Mouse (Mus musculus) layer of hippocampus, postnatal 36 days (tissue): ENCODE data around the gene Foxn3. TPM values are rescaled to one million over a fixed set of nuclear protein-coding genes. Genes with fewer than 3 reads are reported as not detected.

Experiments
- DNase-seq, 2 experiments: peaks; one replicate each; pipeline ENCODE4 v3.0.0; 2022
- total RNA-seq, 2 experiments: library from RNA; stranded (reverse); gene quantifications; 2 replicates each; pipeline ENCODE4 v1.2.3; 2021

Foxn3 gene
- total RNA-seq, 2 experiments from 2014 or later: 53.7 to 55.2 TPM

DNA sequence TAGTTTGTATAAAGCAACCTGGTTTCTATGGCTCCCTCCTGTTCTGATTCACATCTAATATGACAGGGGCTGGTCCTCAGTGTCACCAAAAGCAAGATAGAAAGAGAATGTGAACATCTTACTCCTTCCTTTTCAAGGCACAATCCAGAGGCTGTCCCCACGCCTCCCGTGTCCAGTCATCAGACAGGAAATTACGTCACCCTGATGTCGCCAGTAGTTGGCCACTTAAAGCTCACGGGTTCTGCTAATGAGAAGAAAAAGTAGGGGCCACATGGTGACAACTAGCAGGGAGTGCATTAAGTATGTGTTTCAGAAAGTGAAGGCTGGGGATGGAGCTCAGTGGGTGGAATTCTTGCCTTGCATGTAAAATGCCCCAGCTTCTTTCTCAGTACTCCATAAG is 99.1 kb downstream of the Foxn3 start:
- no peak for DNase-seq

DNA sequence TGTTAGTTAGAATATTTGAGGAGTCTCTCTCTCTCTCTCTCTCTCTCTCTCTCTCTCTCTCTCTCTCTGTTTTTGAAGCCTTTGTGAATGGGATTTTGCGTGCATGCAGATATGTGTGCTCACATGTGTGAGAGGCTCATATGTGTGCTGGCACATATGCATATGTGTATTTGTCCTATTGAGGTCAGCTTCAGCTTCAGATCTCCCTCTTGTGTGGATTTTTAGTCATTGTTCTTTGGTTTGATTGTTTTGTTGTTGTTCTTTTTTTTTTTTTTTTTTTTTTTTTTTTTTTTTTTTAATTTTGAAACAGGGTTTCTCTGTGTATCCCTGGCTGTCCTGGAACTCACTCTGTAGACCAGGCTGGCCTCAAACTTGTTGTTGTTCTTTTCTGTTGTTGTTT is 100.5 kb downstream of the Foxn3 start:
- DNase-seq: no peak

DNA sequence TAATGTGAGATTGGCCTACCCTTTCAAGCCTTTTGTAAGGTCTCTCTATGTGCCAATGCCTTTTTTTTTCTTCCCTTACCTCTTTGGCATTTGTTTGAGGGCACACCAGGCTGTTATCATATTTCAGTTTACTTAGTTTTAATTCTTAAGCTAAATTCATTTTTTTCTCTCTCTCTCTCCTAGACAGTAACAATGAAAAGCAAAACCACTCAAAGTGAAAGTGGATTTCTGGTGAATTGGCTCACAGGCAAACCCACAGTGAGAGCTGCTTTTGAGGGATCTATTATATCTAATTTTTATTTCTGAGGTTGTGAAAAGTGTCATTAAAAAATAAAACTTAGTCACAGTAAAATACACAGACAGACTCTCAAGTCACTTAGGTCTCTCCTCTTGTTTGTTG is 101.1 kb downstream of the Foxn3 start:
- DNase-seq: no peak

DNA sequence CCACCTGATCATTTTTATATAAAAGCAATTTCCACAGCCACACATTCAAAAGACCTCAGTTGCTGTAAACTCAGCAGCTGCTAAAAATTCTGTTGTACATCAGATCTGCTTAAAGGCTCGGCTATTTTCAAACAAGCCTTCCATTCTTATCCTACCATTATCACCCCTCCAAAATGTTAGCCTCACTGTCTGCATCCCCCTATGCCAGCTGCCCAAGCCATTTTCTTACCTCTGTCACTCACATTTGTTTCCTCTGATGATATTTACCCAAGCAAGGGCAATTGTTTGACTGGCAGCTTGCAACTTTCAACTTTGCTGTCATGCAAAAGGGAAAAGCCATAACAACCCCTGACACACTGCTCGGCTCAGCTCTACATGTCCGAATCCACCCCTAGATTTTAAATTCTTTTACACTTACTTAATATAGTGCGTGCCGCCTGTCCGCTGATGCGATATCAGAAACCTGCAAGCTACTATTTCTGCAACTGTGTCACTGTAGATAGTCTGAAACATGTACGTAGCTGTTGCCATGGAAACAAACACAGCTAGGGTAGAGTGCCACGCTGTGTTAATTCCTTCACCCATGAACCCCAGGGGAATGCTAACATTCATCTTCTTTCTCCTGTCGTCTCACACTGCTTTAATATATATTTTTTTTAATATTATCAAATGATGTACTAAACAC is 105.7 kb downstream of the Foxn3 start:
- peak in 1 of 2 experiments; percentile 9 for DNase-seq

DNA sequence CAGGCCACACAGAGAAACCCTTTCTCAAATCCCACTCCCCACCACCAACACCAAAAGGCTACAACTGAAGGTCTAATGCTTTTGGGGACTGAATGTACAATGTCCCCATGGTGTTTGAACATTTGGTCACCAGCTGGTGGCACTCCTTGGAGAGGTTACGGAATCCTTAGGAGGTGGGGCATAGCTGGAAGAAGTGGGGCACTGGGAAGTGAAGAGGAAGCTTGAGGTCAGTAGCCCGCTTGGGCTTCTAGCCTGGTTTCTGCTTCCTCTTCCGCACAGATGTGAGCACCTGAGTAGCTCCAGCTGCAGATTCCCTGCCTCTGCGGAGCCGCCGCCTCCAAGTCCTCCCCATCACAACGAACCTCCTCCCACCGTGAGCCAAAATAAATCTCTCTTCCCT is 107.8 kb downstream of the Foxn3 start:
- DNase-seq: no peak

DNA sequence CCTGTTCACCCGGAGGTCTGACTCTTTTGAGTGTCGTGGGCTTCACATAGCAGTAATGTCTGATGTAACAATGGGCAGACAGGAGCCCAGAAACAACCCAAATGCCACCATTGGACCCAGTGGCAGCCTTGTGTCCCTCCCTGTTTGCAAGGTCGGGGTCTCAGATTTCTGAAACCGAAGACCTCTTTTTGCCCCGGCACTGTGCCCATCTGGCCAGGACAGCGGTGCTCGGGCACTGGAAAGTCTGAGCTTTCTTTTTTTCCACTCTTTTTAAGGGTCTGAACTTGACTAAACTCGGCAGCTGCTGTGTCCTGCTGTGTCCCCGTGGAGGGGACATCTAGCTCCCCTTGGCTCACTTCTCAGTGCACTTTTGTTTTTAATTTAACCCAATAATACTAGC is 109.0 kb downstream of the Foxn3 start:
- DNase-seq: no peak

DNA sequence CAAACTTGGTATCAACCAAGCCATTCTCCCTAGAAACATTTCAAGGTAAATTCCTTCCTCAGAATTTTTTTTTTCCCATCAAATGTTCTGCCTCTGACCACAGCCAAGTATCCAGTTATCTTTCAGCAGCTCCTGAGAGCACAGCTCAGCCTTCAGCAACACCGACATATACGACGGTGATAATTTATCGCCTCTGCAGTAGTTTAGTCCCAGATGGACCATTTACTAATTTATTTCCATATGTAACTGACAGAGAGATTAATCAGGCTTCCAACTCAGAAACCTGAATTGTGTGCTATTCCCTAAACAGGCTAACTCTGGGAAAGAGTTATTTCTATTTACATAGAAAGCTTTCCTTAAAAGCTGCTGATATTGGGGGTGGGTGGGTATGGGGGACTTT is 109.6 kb downstream of the Foxn3 start:
- no peak for DNase-seq

DNA sequence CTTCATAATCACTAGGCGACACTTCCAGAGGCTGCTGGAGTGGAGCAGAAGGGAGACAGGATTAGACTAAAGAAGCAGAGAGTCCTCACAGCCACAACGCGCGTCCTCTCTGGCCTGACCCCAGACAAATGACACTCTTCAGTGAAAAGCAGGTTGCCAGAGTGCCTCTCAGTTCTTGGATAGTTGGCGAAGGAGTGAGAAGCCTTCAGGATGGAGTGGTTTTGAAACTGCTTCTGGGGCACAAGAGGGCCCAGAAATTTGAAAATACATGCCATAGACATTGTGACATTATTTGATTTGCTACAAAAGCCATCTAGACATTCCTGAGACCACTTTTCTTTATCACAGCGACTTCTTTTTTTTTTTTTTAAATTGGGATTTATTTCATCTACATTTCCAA is 113.3 kb downstream of the Foxn3 start:
- DNase-seq: no peak

DNA sequence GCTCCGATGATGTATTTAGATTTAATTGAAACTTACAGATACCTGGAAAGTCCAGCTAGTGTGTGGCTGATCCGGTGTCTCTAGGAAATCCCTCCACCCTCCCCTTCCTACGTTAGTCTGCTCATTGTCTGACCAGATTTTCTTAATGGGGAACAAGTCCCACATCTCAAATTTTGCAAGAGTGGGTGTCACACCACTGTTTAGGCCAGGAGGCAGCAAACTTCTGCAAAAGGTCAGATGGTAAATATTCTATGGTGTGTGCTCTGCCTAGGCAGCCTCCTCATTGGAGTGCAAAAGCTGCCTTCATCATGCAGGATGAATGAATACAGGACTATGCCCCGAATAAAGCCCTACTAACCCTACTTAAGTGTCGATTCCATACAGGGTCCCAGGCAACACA is 115.6 kb downstream of the Foxn3 start:
- no peak for DNase-seq

DNA sequence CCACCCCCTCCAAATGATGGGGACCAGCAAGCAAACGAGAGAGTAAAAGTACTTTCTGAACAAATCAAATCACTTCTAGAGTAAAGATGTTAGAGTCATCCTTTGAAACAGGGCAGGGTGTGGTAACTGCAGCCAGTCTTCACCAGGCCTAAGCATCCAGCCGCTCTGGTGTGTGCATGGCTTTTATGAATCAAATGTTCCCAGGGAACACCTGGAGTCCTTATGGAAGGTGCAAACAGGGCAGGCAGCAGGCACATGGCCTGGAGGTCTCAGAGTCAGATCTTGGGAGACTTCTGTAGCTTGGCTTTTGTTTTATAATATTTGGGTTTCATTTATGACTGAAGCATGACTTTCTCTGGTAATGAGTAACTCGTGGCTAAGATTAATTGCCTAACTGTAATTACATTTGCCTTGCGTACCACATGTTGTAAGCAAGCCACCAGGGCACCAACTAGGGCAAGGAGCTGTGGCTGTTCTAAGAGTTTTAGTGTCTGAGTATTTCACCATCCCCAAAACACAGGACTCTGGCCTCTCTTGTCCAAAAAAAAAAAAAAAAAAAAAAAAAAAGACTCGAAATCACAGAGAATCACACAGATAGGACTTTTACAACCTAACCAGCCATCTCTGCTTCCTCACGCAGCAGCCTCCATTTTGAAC is 118.2 kb downstream of the Foxn3 start:
- no peak for DNase-seq

DNA sequence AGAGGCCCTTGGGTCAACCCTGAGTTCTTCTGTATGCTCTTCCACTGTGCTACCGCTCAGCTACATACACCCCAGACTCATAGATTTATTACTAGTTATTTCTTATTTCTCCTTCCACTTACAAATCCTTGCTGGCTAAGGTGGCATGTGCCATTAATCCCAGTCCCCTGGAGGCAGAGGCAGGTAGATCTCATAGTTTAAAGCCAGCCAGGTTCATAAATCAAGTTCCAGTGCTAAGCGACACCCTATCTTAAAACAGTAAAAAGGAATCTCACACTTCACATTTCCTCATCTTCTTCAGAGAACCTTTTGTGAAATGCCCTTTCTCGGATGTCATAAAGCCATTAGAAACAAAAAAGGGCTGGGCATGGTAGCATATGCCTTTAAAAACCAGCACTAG is 120.6 kb downstream of the Foxn3 start:
- DNase-seq: no peak

DNA sequence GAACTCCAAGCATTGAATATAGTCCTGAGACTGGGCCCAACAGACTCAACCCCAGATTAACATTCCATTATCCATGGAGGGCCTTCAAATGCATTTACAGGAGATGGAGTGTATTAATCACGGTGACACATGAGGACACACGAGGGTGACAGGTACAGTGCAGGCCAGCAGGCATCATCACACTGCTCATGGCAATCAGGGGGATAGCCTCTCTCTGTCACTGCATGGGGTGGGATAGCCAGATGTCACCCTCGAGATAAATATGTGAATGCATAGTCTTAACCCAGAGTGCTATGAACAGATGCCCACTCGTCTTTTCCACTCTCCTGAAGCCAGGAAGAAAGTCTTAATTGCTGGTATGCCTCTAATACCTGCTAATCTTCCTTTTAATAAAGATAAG is 122.4 kb downstream of the Foxn3 start:
- no peak for DNase-seq

DNA sequence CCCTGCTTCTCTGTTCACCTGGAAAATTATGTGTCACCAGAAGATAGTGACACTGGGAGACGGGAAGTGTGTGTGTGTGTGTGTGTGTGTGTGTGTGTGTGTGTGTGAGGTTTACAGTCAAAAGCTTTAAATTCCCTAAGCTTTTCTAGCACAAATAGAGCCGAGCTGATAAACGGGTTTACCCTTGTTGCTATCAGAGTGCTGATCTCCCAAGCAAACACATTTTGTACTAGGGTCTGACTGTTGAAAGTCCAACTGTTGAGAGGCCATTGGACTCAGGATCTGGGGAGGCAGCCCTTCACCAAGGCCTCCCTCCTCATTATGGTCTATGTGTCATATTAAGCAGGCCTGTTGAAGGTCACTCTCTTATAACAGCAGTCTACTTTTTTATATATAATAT is 123.4 kb downstream of the Foxn3 start:
- no peak for DNase-seq

DNA sequence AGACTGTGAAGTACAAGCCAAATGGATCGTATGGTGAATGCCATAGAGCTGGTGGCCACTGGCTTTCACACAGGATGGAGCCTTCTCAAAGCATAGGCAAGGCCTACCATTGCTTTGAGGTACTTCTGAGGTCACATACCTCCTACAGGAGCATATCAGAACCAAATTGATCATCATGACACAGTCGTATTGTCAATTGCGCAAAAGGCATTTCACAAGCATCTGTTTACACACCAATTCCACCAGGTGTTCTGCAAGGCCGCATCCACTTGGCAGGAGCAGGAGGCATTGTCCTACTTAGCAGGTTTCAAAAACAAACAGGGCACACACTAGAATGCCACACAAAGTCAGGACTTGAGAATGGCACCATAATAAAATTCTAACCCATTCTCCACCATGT is 128.2 kb downstream of the Foxn3 start:
- no peak for DNase-seq

DNA sequence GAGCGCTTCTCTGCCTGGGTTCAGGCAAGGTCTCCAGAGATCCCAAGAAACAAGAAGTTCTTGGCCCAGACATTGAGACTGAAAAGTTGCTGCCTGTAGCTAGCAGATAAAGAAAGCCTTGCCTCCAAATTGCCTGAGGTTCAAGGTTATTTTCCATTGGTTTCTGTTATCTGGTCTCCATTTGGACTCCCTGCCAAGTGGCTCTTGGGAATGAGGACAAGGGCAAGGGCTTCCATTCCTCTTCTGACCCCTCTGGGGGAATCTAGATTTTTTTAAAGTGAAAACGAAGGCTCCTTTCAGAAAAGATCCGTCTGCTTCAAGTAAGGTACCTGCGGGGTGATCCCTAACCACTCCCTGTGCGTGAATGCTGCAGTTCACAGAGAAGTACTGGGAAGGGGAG is 130.0 kb downstream of the Foxn3 start:
- DNase-seq: no peak

DNA sequence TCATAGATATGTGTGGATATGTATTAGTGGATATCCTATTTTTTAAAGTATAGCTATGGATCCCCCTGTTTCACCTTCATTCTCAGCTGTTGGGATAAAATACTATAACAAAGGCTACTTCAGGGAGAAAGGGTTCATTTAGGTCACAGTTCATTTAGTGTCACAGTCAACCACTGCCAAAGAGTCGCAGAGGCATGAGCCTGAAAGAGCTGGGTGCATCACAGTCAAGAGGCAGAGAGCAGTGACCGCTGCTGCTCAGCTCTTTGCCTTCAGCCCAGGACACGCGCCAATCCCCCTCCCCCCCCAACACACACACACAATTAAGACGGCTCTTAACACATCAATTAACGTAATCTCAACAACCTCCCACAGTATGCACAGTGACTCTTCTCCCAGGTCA is 131.8 kb downstream of the Foxn3 start:
- DNase-seq: no peak

DNA sequence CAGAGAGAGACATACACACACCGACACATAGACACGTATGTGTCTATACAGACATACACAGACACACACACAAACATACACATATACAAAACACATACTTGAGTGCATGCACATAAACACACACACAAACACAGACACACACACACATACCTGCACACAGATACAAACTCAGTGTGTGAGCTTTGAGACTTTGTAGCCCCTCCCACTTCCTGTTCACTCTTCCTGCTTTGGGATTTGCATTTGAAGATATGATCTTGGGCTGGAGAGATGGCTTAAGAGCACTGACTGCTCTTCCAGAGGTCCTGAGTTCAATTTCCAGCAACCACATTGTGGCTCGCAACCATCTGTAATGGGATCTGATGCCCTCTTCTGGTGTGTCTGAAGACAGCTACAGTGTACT is 132.4 kb downstream of the Foxn3 start:
- no peak for DNase-seq

DNA sequence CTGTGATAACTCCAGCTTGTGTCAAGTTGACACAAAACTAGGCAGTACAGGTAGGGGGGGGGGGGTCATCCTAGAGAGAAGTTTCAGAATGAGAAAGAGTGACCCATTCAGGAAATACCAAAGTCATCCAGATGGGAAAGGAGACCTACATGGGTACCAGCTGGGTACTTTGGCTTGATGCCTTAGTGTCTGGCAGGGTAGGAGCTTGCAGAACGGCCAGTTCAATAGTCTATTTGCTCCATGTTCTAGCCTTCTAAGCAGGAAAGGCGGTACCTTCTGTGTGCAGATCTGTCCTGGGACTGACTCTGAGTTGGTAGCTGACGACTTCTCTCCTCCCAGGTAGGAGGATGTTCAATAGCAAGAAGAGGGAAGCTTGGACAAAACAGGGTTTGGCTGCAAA is 134.3 kb downstream of the Foxn3 start:
- no peak for DNase-seq

DNA sequence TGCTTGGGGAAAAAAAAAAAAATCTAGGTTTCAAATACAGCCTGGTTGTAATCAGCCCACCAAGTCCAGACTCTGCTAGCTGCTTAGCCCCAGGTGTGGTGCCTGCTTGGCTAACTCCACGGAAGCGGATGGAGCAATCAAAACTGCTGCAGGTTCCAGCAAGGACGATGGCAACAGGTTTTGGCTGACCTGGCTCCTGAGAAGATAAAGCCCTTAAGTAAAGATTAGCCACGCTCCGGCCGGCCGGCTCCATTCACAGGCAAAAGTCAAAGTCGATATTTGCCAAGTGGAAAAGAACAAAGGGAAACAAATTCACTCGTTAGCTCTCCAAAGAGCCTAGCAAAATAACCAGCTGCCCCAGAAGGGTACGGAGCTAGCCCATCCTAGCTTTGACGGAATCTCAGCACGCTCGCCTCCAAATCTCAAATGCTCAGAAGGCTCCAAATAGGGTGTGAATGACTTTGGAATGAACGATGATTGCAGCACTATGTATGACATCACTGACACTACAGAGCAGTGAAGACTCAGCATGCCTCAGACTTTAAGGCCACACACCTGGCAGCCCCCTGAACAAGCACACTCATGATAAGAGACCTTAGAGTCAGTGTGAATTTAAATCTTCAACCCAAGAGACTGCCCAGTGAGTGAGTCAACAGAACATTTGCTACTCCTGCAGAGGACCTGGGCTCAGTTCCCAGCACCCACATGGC is 137.0 kb downstream of the Foxn3 start:
- DNase-seq: no peak

DNA sequence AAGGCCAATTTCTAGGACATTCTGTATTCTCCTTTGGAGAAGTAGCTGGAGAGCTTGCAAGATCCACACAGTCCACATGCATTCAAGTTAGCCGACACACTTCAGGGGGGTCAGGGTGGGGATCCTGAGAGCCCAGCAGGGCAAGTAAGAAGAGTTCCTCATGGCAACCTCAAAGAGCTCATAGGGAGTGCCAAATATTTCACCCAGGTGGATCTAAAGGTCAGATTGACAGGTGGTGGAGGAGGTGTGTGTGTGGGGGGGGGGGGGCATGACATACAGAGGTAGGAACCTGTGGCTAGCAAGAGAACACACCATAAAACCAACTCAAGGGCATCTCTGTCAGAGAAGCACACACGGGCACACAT is 144.0 kb downstream of the Foxn3 start:
- DNase-seq: no peak

DNA sequence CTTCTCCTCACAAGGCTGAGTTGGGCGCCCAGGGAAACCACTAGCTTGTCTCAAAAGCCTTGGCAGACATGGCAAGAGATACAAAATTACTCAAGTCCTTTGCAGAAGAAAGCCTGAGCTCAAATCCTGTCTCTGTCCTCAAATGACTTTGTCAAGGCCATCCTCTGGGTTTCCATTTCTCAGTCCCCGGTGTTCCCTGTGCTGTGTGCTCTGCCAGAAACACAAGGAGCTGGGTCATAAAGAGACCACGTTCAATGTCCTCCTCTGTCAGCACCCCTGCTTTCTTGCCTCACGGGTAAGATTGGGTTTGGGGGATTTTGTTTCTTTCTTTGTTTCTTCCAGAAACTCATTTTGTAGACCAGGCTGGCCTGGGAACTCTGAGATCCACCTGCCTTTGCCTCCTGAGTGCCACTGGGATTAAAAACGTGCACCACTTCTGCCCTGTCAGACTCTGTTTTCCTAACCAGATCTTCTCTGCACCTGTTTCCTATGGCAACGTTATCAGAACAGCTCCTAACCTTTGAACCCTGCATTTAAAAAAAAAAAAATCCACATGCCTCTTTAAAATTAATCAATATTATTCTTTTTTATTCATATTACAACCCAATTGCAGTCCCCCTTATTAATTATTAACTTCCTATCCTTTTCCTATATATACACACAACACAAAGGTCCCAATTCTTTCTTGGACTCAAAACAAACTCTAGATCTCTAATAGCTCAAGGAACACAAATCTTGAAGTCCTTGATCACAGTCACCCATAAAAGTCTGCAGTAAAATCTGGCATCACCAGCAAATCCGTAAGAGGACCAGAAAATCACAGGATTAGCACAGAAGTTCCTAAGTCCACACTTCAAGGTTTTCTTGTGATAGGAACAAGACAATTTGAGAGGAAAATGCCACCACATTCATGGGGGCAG is 144.6 kb downstream of the Foxn3 start:
- no peak for DNase-seq

DNA sequence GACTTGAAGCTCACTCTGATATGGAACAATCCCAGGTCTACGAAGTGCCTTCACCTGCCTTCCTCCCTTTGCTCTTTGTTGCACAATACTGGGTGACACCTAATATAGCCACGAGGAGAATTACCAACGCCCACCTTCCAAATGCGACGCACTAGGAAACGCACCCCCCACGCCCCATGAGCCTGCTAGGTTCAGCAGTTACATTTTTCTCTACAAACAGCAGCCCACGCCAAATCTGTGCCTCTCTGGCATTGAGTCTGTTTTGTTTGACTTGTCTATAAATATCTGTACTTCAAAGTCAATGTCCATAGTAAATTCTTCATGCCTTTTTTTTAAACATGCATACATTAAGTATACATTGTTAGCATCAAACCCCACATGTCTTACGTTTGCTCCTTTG is 145.5 kb downstream of the Foxn3 start:
- DNase-seq: peak; percentile 41 to 44

DNA sequence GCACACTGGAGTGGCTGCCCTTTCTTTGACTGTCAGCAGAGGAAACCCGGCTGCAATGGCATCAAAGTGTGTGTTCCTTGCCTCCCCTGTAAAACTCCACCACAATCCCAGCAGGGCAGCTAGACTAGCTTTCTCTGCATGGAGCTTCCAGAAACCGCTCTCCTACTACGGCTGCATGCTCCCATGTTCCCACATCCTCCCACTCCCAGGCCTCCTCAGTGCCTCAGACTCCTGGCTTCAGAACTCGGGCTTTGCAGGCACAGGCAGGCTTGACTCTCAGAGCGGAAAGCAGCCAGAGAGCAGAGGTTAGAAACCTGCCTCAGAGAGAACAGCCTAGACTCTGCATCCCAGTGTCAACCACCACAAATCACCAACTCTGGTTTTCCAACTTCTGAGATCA is 147.8 kb downstream of the Foxn3 start:
- no peak for DNase-seq
